Mouse (Mus musculus): ENCODE results near the gene Syne1. TPM values are rescaled to one million over a fixed set of nuclear protein-coding genes. Genes with fewer than 3 reads are reported as not detected.

The Syne1 gene
- total RNA-seq, 2 experiments from 2014 or later = 52.5 to 56.0 TPM

- no peak for DNase-seq (ENCODE audit: low spot score)
Observed at GRCm38 (mm10) chr10:5163286-5163685, 388.0 kb downstream of the Syne1 start.

DNA sequence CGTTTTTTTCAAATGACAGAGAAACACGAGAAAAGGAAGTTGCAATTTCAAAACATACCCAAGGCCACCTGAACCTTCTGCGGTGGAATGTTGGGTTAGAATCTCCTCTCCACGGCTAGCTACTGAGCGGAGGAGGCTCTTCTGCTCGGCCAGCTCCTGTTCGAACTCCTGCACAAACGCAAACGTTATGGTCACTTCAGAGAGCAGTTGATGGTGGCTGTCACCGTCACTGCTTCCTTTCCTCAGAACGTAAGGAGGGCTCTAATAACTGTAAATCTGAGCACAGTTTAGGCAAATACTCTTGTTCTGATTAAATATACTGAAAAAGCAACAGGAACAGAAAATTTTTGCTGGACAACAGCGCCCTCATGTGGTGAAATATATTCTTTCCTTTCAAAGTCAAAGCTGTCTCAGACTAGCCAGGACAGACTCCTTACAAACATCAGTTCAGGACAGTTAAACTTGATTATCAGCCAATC, 389.8 kb downstream of the Syne1 start:
- peak; percentile 71 for DNase-seq (ENCODE audit: low spot score)

- no peak for DNase-seq (ENCODE audit: low spot score)
Observed at GRCm38 (mm10) chr10:5159679-5160078, 391.6 kb downstream of the Syne1 start.

DNA sequence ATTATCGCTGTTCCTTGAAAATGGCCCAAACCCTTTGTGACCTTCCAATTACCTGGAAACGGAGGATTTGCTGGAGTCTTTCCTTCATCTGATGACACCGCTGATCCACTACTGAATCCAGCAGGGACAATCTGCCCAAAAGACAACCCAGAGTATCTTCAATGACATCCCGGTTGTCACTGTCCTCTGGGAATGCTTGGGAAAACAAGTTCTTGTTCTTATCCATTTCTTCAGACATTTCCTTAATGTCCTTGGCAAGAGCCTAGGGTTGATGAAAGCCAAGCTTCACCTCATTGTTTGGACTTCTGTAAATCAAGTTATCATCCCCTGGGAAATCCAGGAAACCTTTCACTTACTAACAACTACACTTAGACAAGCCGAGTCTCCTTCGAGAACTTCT, 398.2 kb downstream of the Syne1 start:
- no peak for DNase-seq (ENCODE audit: low spot score)

- DNase-seq (ENCODE audit: low spot score) = no peak
Observed at GRCm38 (mm10) chr10:5141471-5141870, 409.8 kb downstream of the Syne1 start.

DNA sequence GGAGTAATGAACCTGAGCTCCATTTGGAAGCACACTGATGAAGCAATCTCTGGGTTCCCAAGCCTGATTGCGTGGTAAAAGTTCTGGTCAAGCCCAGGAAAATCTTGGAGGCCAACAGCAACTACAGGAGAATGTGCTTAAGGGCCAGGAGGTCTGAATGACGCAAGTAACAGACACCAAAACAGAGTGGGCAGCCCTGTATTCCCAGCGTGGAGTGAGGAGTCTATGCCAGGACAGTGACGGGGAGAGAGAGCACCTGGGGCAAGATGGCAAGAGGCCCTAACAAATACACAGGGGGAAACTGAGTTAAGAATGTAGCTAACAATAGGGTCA, 411.4 kb downstream of the Syne1 start:
- DNase-seq (ENCODE audit: low spot score) = no peak

GRCm38 (mm10) chr10:5139246-5139931, 411.9 kb downstream of the Syne1 start:
- no peak for DNase-seq (ENCODE audit: low spot score)

GRCm38 (mm10) chr10:5132050-5132449, 419.2 kb downstream of the Syne1 start:
- DNase-seq (ENCODE audit: low spot score) = no peak

DNA sequence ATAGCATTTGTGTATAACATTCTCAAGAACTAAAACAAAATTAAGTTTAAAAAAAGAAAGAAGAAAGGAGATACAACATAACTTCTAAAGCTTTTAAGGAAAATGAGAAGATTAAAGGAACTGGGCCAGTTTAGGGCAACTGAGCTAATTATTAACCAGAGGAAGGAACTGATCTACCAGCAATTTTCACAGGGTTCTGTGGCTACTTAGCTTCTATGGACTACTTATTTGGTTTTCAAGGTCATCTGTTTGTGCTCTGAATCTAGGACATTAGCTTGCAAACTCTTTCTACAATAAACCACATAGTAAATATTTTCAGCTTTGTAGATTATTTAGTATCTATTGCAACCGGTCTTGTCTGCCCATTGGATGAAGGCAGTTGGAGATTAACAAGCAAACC, 420.8 kb downstream of the Syne1 start:
- DNase-seq (ENCODE audit: low spot score) = no peak

DNA sequence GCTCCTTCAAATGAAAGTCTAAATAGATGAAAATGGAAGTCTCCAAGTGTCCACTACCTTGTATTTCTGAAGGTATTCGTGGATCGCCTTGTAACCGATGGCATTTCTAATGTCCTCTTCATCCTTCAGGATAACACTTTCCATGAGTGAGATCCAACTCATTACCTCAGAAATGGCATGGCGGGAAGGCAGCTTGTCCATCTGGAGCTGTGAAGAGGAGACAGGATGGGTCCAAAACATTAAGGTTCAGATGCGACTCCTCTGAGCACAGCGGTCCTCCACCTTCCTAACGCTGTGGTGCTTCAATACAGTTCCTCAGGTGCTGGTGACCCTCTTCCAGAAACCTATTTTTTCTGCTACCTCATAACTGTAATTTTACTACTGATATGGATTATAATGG, 426.5 kb downstream of the Syne1 start:
- DNase-seq (ENCODE audit: low spot score) = no peak

GRCm38 (mm10) chr10:5116720-5117119, 434.6 kb downstream of the Syne1 start:
- no peak for DNase-seq (ENCODE audit: low spot score)

DNA sequence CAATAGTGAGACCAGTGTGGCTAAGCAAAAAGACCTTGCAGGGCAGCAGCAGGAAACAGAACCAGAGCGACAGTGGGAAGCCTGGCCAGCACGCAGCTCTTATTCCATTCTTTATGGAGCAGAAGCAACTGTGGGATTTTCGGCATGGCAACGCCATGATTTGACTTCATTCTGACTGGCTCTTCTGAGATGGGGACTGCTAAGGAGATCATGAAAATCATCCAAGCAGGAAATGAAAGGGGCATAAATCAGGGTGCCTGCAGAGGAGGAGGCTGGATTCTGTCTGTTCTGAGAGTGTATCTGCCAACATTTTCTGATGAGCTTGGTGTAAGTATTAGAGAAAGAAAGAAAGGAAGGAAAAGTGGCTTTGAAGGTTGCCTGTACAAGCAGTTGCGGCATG, 435.1 kb downstream of the Syne1 start:
- DNase-seq (ENCODE audit: low spot score) = no peak

DNA sequence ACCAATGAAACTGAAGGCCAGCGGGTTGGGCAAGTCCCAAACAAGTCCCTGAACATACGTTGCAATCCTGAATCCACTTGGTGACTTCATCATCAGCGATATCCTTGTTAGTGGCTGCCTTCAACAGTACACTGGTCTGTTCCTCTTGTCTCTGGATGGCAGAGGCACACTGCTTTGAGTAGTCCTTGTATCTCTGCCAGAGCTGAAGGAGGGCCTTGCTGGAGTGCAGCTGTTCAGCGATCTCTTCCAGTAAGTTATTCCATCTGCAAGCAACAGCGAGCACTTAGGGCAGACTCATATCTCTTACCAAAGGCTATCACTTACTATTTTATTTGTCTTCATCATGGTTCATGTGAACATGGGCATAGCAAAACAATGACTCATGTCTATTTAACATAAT, 440.5 kb downstream of the Syne1 start:
- DNase-seq (ENCODE audit: low spot score) = peak; percentile 49

DNA sequence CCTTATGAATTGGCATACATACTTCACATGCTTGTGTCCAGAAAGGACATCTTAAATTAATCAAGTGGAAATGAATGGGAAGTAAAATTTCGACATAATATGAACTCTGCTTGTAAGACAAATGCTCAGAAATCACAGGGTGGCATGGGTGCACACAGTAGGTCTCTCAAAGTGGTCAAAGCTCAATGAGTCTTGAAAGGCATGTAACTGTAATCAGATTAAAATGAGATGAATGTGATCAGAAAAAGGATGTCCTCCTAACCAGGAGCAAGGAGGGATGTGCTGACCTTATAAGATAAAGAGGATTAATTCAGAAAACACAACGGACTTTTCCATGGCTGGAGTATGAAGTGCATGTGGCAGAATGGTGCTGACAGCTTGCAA, 453.5 kb downstream of the Syne1 start:
- DNase-seq (ENCODE audit: low spot score) = no peak

DNA sequence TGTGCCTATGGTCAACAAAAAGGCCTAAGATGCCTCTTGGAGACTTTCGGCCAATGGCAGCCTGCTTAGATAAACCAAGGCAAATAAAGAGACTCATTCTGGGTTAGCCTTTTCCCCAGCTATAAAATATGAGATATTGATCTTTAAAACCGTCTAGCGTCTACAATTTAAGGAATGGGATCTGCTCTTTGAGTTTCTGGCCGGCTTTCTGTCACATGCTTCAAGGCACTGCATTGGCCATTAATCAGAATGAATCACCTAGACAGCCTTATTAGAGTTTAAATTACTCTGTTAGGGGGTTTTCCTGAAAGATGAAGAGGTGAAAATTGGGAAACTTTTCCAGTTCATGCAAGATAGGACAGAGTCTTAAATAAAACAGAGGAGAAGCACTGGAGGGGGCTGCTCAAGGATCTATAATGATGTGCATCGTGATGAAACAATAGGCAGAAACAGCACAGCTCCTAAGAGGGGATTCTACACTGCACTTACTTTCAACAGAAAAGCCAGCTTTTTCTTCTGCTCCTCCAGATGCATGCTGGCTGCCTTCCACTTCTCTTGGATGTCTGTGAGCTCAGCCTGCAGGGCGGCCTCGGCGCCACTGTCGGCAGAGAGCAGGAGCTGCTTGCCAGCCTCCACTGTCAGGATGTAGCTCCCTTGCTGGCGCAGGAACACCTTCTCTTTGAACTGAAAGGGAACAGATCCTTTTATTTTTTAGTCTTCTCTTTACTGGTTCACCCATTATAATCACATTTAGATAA, 454.1 kb downstream of the Syne1 start:
- peak; percentile 51 for DNase-seq (ENCODE audit: low spot score)

GRCm38 (mm10) chr10:5089133-5089532, 462.1 kb downstream of the Syne1 start:
- no peak for DNase-seq (ENCODE audit: low spot score)

- DNase-seq (ENCODE audit: low spot score) = no peak
Observed at GRCm38 (mm10) chr10:5087336-5087735, 463.9 kb downstream of the Syne1 start.

DNA sequence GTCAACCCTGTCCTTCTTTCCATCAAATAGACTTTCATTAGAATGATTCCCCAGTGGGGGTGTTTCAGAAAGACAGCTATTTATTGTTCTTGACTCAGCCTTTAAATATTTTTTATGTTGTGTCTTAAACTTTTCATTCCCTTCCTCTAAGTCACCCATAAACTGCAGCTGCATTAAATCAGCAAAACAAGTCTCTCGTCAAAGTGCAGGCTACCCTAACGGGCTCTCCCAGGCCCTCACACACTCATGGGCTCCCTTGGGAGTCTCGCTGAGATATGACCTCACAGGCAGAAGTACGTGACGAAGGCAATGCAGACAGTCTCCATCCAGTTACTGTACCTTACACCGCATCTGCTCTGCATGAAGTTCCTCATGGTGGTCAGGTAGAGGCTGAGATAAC, 465.0 kb downstream of the Syne1 start:
- no peak for DNase-seq (ENCODE audit: low spot score)

GRCm38 (mm10) chr10:5085792-5086191, 465.5 kb downstream of the Syne1 start:
- DNase-seq (ENCODE audit: low spot score) = no peak

DNA sequence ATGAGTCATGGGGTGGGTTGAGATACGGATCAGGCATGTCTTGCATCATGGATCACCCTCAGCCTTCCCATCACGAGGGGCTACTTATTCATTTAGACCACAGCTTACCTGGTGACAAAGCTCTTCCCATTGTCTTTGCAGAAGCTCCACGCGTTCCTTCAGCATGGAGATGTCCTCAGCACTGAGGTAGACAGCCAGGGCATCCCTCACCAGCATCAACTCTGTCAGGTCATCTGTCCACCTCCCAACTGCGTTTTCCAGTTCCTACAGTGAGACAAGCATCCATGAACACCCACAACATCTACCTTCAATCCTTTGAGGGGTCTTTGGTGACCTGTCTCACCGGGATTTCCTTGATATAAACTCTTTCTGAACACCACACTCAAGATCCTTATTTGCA, 467.6 kb downstream of the Syne1 start:
- DNase-seq (ENCODE audit: low spot score) = no peak

DNA sequence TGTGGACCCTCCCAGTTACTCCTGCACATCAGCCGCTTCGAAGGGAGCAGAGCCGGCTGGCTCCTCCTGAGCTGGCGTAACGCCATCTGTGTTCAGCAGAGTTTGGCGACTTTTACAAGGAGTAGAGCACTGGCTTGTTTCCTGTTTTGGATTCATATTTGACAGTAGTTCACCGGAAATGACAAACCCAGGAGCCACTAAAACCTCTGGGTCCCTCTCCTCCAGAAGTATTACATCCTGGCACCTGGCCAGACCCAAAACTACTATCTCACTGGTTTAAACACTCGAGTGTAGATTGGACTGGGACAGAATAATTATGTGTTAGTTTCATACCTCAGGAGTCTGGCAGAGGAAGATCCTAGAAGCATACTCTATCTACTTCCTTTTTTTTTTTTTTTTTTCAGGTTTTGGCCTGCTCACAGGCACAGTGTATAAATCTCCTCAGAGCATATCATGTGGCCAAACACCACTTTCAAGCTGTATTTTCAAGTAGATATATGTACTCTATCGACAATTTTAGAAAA, 471.3 kb downstream of the Syne1 start:
- DNase-seq (ENCODE audit: low spot score) = peak; percentile 48

DNA sequence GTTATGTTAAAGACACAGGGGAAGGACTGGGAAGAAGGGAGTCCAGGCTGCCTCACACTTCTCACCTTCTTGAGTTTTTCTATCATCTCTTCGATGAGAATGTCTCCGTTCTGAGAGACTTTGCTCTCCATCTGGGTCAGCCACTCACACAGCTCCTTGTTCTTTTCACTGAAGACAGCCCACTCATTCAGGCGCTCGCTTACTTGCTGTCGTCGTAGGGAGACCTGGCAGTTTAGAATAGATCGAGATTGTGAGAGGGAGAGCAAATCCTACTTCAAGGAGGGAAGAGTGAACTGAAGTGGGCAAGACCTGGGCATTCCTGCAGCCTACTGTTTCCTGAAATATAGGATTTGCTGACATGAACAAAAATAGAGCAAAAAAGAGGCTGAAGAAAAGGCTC, 475.6 kb downstream of the Syne1 start:
- DNase-seq (ENCODE audit: low spot score) = no peak

- no peak for DNase-seq (ENCODE audit: low spot score)
Observed at GRCm38 (mm10) chr10:5072054-5072453, 479.2 kb downstream of the Syne1 start.

Measured in gastrocnemius, adult 18-20 months (tissue).